Mouse (Mus musculus) forebrain, embryonic 15.5 days (tissue): ENCODE data around the gene Vps13d. TPM values are rescaled to one million over a fixed set of nuclear protein-coding genes. Genes with fewer than 3 reads are reported as not detected.
A peak's percentile ranks its signal among the peaks of the same experiment; 100 is the strongest.

ENCODE experiments used
- ATAC-seq: fragments of 200-750 bp; cut with Nextera tagmentation; replicated peaks from 2 replicates; pipeline ENCODE4 v1.8.0; 2017; ENCODE audit warnings: mild to moderate bottlenecking, moderate TSS enrichment, moderate library complexity
- H3K27ac ChIP-seq: fragments of 300-500 bp; sonication (generic); replicated peaks from 2 replicates; pipeline ENCODE4 v1.5.1; 2015; ENCODE audit warnings: mild to moderate bottlenecking, inconsistent platforms
- H3K27me3 ChIP-seq: fragments of 300-500 bp; sonication (generic); 2 replicates; pipeline ENCODE4 v1.6.1; 2015; ENCODE audit warnings: inconsistent platforms
- H3K36me3 ChIP-seq: fragments of 300-500 bp; sonication (generic); 2 replicates; pipeline ENCODE4 v1.6.1; 2015; ENCODE audit warnings: mild to moderate bottlenecking, inconsistent platforms
- H3K4me1 ChIP-seq: fragments of 300-500 bp; sonication (generic); 2 replicates; pipeline ENCODE4 v1.6.1; 2015; ENCODE audit warnings: inconsistent platforms
- H3K4me2 ChIP-seq: fragments of 300-500 bp; sonication (generic); replicated peaks from 2 replicates; pipeline ENCODE4 v1.6.1; 2015; ENCODE audit warnings: mild to moderate bottlenecking, inconsistent platforms
- H3K4me3 ChIP-seq: fragments of 300-500 bp; sonication (generic); 2 replicates; pipeline ENCODE4 v1.5.1; 2015; ENCODE audit warnings: mild to moderate bottlenecking, inconsistent platforms
- H3K9ac ChIP-seq: fragments of 300-500 bp; sonication (generic); replicated peaks from 2 replicates; pipeline ENCODE4 v1.6.1; 2015; ENCODE audit warnings: mild to moderate bottlenecking, inconsistent platforms
- H3K9me3 ChIP-seq: fragments of 300-500 bp; sonication (generic); 2 replicates; pipeline ENCODE4 v1.6.1; 2016; ENCODE audit warnings: inconsistent platforms
- WGBS: fragments of 180-500 bp; shearing (Covaris S2); methylation state at CpG from one replicate; pipeline ENCODE4 v1.1.7; 2015; ENCODE audit warnings: mixed read lengths; 5-methylcytosine and 5-hydroxymethylcytosine counted together
- polyA plus RNA-seq: library from polyadenylated mRNA; unstranded; fragments of >200 nt; fragmentation: Nextera tagmentation; extraction: Ambion mirVana; gene quantifications from 2 replicates; pipeline ENCODE4 v1.2.1, GENCODE M21; 2015

Vps13d gene
- polyA plus RNA-seq, 1 experiment from 2014 or later, result 9.4 TPM

DNA sequence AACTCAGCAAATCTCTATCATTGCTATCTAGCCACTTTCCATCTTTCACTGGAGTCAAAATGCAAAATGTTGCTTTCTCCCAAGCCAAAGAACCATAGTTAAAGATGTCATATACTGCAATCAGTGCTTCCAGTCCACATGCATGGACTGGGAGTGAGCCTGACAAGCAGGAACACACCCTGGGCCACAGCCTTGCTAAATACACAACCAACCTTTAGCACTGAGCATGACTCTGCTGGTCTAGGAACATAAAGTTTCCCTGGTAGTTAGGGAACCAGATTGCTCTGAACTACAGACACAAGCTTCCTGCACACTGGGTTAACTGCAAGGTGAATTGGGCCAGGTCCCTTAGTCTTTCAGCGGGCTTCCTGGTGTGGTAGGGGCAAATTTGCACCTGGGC, 64.0 kb downstream of the Vps13d start:
- Histone ChIP-seq H3K27me3 (no peaks in the 10 kb centered on the region), H3K36me3 (peaks cover 71% of the 10 kb centered on the region), H3K27ac (no peak overlapping the region), H3K9ac (no peak overlapping the region), H3K4me2 (no peak overlapping the region), H3K9me3 (no peaks in the 10 kb centered on the region), H3K4me3 (no peak overlapping the region), H3K4me1 (no peaks in the 10 kb centered on the region)
- WGBS, result 96% methylated on average over 1 of the region's 1 CpGs
- ATAC-seq, result no peak

DNA sequence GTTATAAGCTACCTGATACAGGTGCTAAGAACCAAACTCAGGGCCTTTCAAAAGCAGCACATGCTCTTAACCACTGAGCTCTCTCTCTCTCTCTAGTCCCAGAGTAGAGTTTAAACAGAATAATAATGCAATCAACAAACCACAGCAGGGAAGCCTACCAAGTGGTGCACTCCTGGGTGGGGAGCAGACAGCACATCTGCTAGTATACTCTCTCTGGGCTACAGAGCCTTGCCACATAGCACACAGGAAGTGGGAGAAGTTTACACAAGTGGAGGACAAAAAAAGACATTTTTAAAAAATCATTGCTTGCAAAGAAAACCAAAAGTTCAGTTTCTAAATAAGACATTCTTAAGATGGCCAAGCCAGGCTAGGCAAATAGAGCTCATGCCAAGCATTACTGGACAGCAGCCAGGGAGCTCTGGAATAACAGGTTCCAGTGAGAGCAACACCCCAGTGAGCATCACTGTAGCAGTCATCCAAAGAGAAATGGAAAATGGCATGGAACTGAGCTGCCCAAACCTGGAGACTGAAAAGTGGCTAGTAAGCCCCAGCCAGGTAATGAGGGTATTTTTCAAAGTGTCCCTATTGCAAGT, 64.8 kb downstream of the Vps13d start:
- H3K4me3 ChIP-seq, result no peak overlapping the region
- no peak overlapping the region for H3K4me2 ChIP-seq
- no peaks in the 10 kb centered on the region for H3K9me3 ChIP-seq
- no peaks in the 10 kb centered on the region for H3K27me3 ChIP-seq
- no peak overlapping the region for H3K27ac ChIP-seq
- H3K36me3 ChIP-seq, result peaks cover 72% of the 10 kb centered on the region
- no peak for ATAC-seq
- H3K4me1 ChIP-seq, result no peaks in the 10 kb centered on the region
- H3K9ac ChIP-seq, result no peak overlapping the region

DNA sequence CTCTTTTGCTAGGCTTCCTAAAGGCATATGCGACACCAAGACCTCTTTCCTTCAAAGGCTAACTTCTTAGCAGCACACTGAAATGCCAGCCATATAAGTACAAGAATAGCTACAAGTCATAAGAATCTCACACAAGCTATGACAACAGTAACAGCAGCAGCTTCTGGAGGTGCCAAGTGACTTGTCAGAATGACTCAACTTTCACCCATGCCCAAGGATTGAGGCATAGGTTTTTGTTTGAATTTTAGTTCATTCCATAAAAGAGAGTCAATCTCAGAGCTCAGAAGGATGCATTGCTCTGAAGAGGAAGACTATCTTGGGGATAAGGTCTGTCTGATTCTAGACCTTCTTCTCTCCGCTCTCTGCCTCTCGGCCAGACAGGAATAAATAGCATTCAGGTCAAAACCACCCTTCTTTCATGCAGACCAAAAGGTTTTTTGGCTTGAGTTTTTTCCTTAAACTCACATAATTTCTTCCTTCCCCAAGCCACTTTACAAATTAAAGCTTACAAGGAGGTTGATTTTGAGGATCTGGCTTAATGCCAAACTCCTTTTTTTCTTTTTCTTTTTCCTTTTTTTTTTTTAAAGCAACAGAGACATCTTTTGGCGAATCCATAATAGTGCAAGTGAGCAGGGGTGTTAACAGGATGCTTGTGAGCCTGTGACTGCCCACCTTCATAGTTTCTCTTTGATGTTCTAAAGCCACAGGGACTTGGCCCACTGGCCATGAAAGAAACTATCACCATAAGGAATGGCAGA, 69.2 kb downstream of the Vps13d start:
- Histone ChIP-seq H3K27ac (no peak overlapping the region), H3K36me3 (peaks cover 59% of the 10 kb centered on the region), H3K4me3 (no peak overlapping the region), H3K4me1 (no peaks in the 10 kb centered on the region), H3K9me3 (no peaks in the 10 kb centered on the region), H3K9ac (no peak overlapping the region), H3K27me3 (no peaks in the 10 kb centered on the region), H3K4me2 (no peak overlapping the region)
- ATAC-seq, result 0 out of 2 replicates have a peak, but pooled peaks have one; percentile 19
- WGBS, result 62% methylated on average over 4 of the region's 4 CpGs

DNA sequence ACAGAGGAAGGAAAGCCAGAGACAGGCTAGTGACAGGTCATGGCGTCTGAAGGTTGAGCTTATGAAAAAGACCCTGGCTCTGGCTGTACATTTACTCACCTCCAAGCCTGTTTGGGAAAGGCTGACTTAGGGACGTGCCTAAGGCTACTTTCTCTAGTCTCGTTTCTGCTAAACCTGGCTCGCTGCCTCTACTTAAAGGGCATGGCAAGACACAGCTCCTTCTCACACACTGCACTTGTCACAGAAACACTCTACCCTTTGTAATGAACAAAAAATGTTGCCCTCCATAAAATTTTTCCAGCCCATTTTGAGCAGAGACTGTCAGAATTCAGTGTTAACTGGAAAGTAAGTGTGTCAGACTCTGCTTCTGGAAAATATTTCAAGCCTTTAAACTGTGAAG, 70.4 kb downstream of the Vps13d start:
- Histone ChIP-seq H3K9me3 (no peaks in the 10 kb centered on the region), H3K4me3 (no peak overlapping the region), H3K4me1 (no peaks in the 10 kb centered on the region), H3K27me3 (no peaks in the 10 kb centered on the region), H3K4me2 (no peak overlapping the region), H3K36me3 (peaks cover 63% of the 10 kb centered on the region), H3K27ac (no peak overlapping the region), H3K9ac (no peak overlapping the region)
- ATAC-seq, result no peak
- WGBS, result 83% methylated on average over 4 of the region's 4 CpGs

DNA sequence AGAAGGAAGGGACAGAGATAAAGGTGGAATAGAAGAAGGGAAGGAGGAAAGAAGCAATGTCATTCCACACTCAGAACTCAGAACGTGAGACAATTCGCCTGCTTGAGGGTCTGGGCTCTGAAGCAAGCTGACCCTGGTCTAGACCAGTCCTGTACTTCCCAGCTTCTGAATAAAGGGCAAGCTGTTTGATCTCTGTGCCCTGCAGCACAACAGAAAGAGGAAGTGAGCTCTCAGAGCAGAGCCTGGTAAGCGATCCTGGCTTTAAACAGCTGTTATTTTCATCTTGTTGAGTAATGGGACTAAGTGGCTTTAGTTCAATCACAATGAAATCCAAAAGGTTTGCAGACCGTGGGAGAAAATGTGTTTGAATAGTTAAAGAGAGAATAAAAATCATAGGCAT, 83.2 kb downstream of the Vps13d start:
- ATAC-seq, result no peak
- H3K27ac ChIP-seq, result no peak overlapping the region
- no peaks in the 10 kb centered on the region for H3K9me3 ChIP-seq
- H3K4me2 ChIP-seq, result no peak overlapping the region
- H3K4me1 ChIP-seq, result no peaks in the 10 kb centered on the region
- 58% methylated on average over 4 of the region's 4 CpGs for WGBS
- H3K27me3 ChIP-seq, result no peaks in the 10 kb centered on the region
- peaks cover 70% of the 10 kb centered on the region for H3K36me3 ChIP-seq
- no peak overlapping the region for H3K4me3 ChIP-seq
- no peak overlapping the region for H3K9ac ChIP-seq

DNA sequence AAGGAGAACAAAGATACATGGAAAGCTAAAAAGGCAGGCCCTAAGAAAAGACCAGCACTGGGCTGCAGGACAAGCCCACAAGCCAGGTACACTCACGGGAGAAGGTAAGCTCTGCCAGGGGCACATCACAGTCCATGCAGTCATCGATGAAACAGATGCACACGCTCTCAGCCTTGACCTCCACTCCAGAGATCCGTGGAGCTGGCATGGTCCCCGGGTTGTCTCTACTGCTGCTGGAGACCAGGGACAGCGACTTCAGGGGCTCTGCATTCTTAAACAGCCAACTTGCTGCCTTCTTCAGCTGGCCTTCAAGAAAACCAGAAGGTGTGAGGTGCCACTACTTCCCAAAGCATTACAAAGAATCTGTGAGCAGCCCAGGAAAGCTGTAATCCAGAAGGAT, 84.1 kb downstream of the Vps13d start:
- no peaks in the 10 kb centered on the region for H3K9me3 ChIP-seq
- H3K4me3 ChIP-seq, result no peak overlapping the region
- ATAC-seq, result no peak
- H3K4me1 ChIP-seq, result no peaks in the 10 kb centered on the region
- H3K27me3 ChIP-seq, result no peaks in the 10 kb centered on the region
- H3K4me2 ChIP-seq, result no peak overlapping the region
- no peak overlapping the region for H3K9ac ChIP-seq
- H3K27ac ChIP-seq, result no peak overlapping the region
- WGBS, result 94% methylated on average over 6 of the region's 6 CpGs
- peaks cover 72% of the 10 kb centered on the region for H3K36me3 ChIP-seq

DNA sequence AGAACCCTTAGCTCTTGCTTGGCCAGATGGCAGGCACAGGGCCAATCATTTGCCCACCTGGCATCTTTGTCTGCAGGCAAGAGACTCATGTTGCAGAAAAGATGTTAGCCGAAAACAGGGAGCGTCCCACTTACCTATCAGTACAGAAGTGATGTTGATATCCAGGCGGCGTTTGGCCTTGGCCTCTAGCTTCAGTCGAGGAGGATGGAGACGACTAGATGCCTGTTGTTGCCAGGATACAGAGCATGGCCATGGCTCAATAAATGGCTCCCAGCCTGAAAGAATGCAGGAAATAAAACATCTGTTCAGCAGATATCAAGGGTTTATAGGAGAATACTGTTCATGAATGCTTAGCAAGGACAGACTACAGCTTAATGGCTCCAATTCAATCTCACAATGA, 88.0 kb downstream of the Vps13d start:
- Histone ChIP-seq H3K9ac (no peak overlapping the region), H3K4me1 (peaks cover 8% of the 10 kb centered on the region; the same call in 1 of the 2 replicates), H3K27me3 (no peaks in the 10 kb centered on the region), H3K9me3 (no peaks in the 10 kb centered on the region), H3K27ac (no peak overlapping the region), H3K4me3 (no peak overlapping the region), H3K36me3 (peaks cover 59% of the 10 kb centered on the region), H3K4me2 (no peak overlapping the region)
- whole genome bisulfite sequencing, result 91% methylated on average over 6 of the region's 6 CpGs
- ATAC-seq, result no peak

DNA sequence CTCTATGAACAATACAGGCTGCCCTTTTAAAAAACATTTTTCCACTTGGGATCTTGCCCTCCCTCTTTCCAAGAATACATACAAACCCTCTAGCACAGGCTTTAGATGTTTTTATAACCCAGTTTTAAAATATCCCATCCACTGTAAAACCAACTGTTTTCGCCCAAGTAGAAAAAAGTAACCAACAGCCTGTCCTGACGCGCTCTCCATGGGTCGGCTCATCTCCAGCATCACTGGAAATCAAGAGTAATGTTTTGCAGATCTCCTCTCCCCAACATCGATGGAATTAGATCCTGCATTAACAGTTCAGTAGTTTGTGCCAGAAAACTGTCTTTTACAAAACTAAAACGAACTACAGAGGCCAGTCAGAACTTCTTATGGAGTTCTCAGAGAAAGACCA, 89.5 kb downstream of the Vps13d start:
- Histone ChIP-seq H3K4me1 (peaks cover 8% of the 10 kb centered on the region; the same call in 1 of the 2 replicates), H3K4me3 (no peak overlapping the region), H3K36me3 (peaks cover 47% of the 10 kb centered on the region), H3K27me3 (no peaks in the 10 kb centered on the region), H3K4me2 (no peak overlapping the region), H3K9ac (no peak overlapping the region), H3K9me3 (no peaks in the 10 kb centered on the region), H3K27ac (peak overlapping the region; percentile 44)
- ATAC-seq, result no peak
- 56% methylated on average over 6 of the region's 6 CpGs for whole genome bisulfite sequencing

DNA sequence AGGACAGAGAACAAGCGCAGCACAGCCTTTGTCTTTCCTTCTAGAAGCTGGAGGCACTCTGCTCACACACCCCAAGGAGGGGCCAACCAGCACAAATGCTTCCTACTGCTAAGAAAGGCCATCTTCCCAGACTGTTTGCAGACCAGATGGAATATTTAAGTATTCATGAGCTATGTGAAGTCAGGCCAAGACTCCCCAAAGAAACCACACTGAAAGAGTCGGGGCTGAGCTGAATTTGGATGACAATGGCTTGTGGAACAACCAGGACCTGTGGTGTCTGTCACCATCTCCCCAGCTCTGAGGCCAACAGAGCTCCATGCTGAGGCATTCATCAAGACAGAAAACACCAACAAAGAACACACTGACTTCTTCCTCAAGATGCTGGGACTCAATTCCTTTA, 89.9 kb downstream of the Vps13d start:
- peak; percentile 93 for ATAC-seq
- Histone ChIP-seq H3K9ac (no peak overlapping the region), H3K9me3 (no peaks in the 10 kb centered on the region), H3K27me3 (no peaks in the 10 kb centered on the region), H3K4me1 (peaks cover 8% of the 10 kb centered on the region; the same call in 1 of the 2 replicates), H3K4me3 (no peak overlapping the region), H3K4me2 (no peak overlapping the region), H3K27ac (peak overlapping the region; percentile 44), H3K36me3 (peaks cover 44% of the 10 kb centered on the region)
- WGBS, result 16% methylated on average over 2 of the region's 2 CpGs

DNA sequence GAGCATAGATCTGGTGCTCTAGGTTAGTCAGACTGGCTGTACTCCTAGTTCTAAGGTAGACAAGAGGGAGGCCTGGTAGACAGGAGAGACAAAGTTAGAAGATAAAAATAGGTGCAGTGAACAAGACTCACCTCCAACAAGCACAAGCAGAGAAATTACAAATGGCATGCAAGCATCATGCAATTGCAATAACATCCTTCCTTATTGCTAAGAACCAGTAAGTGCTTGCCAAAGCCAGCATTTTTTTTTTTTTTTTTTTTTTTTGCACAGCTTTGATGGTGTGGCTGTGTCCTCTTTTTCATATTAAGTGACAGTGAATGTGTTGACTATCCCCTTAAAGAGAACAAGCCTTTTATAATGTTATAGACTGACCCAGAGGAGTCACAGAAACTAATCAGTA, 91.2 kb downstream of the Vps13d start:
- peaks cover 8% of the 10 kb centered on the region; the same call in 1 of the 2 replicates for H3K4me1 ChIP-seq
- H3K4me3 ChIP-seq, result no peak overlapping the region
- H3K27ac ChIP-seq, result no peak overlapping the region
- no peak overlapping the region for H3K9ac ChIP-seq
- ATAC-seq, result no peak
- H3K4me2 ChIP-seq, result no peak overlapping the region
- peaks cover 41% of the 10 kb centered on the region for H3K36me3 ChIP-seq
- H3K9me3 ChIP-seq, result no peaks in the 10 kb centered on the region
- no peaks in the 10 kb centered on the region for H3K27me3 ChIP-seq

DNA sequence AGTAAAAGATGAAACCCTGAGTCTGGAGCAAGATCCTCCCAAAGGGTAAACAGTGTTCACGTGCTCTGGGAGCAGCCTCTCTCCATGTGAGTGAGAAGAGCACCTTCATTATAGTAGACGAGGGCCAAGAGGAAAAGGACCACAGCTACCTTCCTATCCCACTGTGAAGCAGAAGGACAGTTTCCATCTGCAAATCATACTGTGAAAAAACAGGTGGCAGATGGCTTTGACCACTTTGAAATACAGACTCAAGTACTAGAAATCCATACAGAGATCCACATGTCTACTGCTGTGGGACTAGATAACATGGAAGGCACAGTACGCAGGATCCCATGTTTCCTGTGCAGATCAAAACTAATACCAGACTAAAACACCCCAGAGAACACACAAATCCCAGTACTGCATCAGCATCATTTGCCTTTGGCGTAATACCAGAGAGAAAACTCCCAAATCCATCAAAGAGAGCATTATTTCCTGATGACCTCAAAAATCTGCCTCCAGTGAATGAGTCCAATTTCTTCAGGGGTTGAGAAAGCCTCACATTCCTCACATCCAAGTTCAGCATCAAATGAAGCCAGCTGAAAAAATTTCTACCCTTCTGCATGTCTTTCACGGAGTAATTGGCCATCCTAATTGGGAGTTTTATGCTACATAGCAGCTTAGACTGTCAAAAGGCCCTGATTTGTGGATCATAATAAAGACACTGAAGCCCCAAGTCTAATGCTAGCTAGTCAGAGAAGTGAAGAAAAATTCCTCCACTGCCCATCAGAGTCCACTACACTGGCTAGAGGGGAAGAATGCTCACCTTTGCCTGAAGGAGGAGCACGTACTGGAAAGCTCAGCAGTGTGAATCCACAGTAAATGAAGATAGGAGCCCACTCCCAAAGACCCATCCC, 92.7 kb downstream of the Vps13d start:
- no peak overlapping the region for H3K4me3 ChIP-seq
- peaks cover 37% of the 10 kb centered on the region for H3K36me3 ChIP-seq
- ATAC-seq, result no peak
- 71% methylated on average over 6 of the region's 6 CpGs for WGBS
- peaks cover 8% of the 10 kb centered on the region; the same call in 1 of the 2 replicates for H3K4me1 ChIP-seq
- H3K9ac ChIP-seq, result no peak overlapping the region
- H3K4me2 ChIP-seq, result no peak overlapping the region
- H3K9me3 ChIP-seq, result no peaks in the 10 kb centered on the region
- no peak overlapping the region for H3K27ac ChIP-seq
- no peaks in the 10 kb centered on the region for H3K27me3 ChIP-seq

DNA sequence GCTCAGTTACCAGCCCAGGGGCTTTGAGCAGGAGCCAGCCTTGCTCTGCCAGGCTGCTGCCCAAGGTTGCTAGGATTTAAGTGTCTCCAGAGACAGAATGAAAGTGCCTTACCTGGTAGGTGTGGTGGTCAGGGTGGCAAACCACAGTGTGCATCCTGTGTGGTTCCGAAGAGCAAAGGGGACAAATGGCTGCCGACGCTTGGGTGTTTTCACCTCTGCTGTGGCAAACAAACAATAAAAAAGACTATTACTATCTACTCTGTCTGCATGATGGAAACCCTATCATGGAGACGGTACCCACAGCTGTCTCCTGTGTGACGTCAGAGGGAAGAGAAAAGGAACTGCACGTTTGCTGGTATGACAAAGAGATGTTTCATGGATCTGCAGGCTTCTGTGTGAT, 95.0 kb downstream of the Vps13d start:
- no peaks in the 10 kb centered on the region for H3K27me3 ChIP-seq
- no peak for ATAC-seq
- WGBS, result 92% methylated on average over 6 of the region's 6 CpGs
- H3K27ac ChIP-seq, result no peak overlapping the region
- no peak overlapping the region for H3K4me3 ChIP-seq
- H3K36me3 ChIP-seq, result peaks cover 36% of the 10 kb centered on the region
- no peaks in the 10 kb centered on the region for H3K9me3 ChIP-seq
- no peak overlapping the region for H3K9ac ChIP-seq
- H3K4me2 ChIP-seq, result no peak overlapping the region
- peaks cover 4% of the 10 kb centered on the region; the same call in 1 of the 2 replicates for H3K4me1 ChIP-seq
